Mouse (Mus musculus) midbrain, embryonic 16.5 days (tissue): ENCODE results near the gene Atad5. TPM values are rescaled to one million over a fixed set of nuclear protein-coding genes. Genes with fewer than 3 reads are reported as not detected.
"Not testable (repeated sequence)": the region's sequence is repeated elsewhere in the genome, so short reads cannot be mapped to it uniquely, and the experiment has no call there.

Experiments used
- ATAC-seq: fragments of 200-750 bp; cut with Nextera tagmentation; 2 replicates; pipeline ENCODE4 v1.8.0; 2017; ENCODE audit warnings: moderate TSS enrichment
- H3K27ac ChIP-seq: fragments of 300-500 bp; sonication (generic); 2 replicates; pipeline ENCODE4 v1.5.1; 2014; ENCODE audit warnings: mild to moderate bottlenecking, low read length, mixed read lengths
- H3K27me3 ChIP-seq: fragments of 300-500 bp; sonication (generic); 2 replicates; pipeline ENCODE4 v1.6.1; 2014; ENCODE audit warnings: low read depth, low read length, mixed read lengths; ENCODE audit not compliant: control insufficient read depth, insufficient read depth
- H3K36me3 ChIP-seq: fragments of 300-500 bp; sonication (generic); 2 replicates; pipeline ENCODE4 v1.6.1; 2014; ENCODE audit warnings: mild to moderate bottlenecking, low read length, moderate library complexity, mixed read lengths; ENCODE audit not compliant: control insufficient read depth, insufficient read depth
- H3K4me1 ChIP-seq: fragments of 300-500 bp; sonication (generic); 2 replicates; pipeline ENCODE4 v1.6.1; 2014; ENCODE audit warnings: mild to moderate bottlenecking, low read length, mixed read lengths; ENCODE audit not compliant: control insufficient read depth, insufficient read depth
- H3K4me2 ChIP-seq: fragments of 300-500 bp; sonication (generic); 2 replicates; pipeline ENCODE4 v1.6.1; 2014; ENCODE audit warnings: mild to moderate bottlenecking, low read length, mixed read lengths
- H3K4me3 ChIP-seq: fragments of 300-500 bp; sonication (generic); 2 replicates; pipeline ENCODE4 v1.5.1; 2014; ENCODE audit warnings: low read depth, mild to moderate bottlenecking, low read length, moderate library complexity, mixed read lengths
- H3K9ac ChIP-seq: fragments of 300-500 bp; sonication (generic); 2 replicates; pipeline ENCODE4 v1.6.1; 2014; ENCODE audit warnings: low read depth, low read length, mixed read lengths
- H3K9me3 ChIP-seq: fragments of 300-500 bp; sonication (generic); replicated peaks from 2 replicates; pipeline ENCODE4 v1.6.1; 2014; ENCODE audit warnings: mild to moderate bottlenecking, low read length, mixed read lengths; ENCODE audit not compliant: control insufficient read depth, poor library complexity, severe bottlenecking
- WGBS: fragments of 180-500 bp; shearing (Covaris S2); extraction: QIAGEN DNeasy Blood & Tissue Kit; methylation state at CpG from one replicate; pipeline ENCODE4 v1.1.7; 2014; 5-methylcytosine and 5-hydroxymethylcytosine counted together
- polyA plus RNA-seq: library from polyadenylated mRNA; unstranded; fragments of >200 nt; fragmentation: Nextera tagmentation; extraction: Ambion mirVana; gene quantifications from 2 replicates; pipeline ENCODE4 v1.2.1, GENCODE M21; 2015

Gene Atad5
- polyA plus RNA-seq, 1 experiment from 2014 or later = 4.3 TPM

- no peaks in the 10 kb centered on the region for H3K9me3 ChIP-seq
- no peaks in the 10 kb centered on the region for H3K4me1 ChIP-seq
- no peaks in the 10 kb centered on the region for H3K27me3 ChIP-seq
- H3K4me2 ChIP-seq = no peak overlapping the region
- no peak overlapping the region for H3K27ac ChIP-seq
- no peak overlapping the region for H3K4me3 ChIP-seq
- no peak overlapping the region for H3K9ac ChIP-seq
- H3K36me3 ChIP-seq = no peaks in the 10 kb centered on the region
- ATAC-seq = no peak
- WGBS = 77% methylated on average over 5 of the region's 5 CpGs
These were observed 92.0 kb downstream of the Atad5 start for GRCm38 (mm10) chr11:80181021-80181749.

DNA sequence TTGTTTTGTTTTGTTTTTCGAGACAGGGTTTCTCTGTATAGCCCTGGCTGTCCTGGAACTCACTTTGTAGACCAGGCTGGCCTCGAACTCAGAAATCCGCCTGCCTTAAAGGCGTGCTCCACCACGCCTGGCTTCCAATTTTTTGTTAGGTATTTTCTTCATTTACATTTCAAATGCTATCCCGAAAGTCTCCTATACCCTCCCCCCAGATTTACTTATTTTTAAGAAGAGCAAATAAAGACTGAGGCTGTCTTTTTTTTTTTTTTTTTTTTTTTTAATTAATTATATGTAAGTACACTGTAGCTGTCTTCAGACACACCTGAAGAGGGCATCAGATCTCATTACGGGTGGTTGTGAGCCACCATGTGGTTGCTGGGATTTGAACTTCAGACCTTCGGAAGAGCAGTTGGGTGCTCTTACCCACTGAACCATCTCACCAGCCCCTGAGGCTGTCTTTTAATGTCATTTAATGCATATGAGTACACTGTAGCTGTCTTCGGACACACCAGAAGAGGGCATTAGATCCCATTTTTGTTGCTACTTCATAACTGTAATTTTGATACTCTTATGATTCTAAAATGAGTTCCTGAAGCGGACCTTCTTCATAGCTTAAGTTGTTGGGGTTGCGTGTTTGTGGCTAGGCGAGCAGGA, 94.0 kb downstream of the Atad5 start:
- ATAC-seq, H3K27ac ChIP-seq, H3K9me3 ChIP-seq, H3K27me3 ChIP-seq, H3K4me1 ChIP-seq, H3K36me3 ChIP-seq: not testable (repeated sequence)
- WGBS = 43% methylated on average over 12 of the region's 12 CpGs
- Histone ChIP-seq H3K4me3 (peak overlapping the region; percentile 50), H3K9ac (peak overlapping the region; percentile 71; the same call in 1 of the 2 replicates), H3K4me2 (peak overlapping the region; percentile 69)

- peak; percentile 39; the same call in 1 of the 2 replicates for ATAC-seq
- Histone ChIP-seq H3K4me3 (peak within 1 kb of the TSS; percentile 50), H3K27ac (peak within 1 kb of the TSS; percentile 58; the same call in 1 of the 2 replicates), H3K9ac (peak within 1 kb of the TSS; percentile 71), H3K4me1 (no peaks in the 10 kb centered on the region), H3K27me3 (no peaks in the 10 kb centered on the region), H3K4me2 (peak within 1 kb of the TSS; percentile 69), H3K9me3 (no peaks in the 10 kb centered on the region), H3K36me3 (no peaks in the 10 kb centered on the region)
- 2% methylated on average over 33 of the region's 33 CpGs for WGBS
These were observed 94.6 kb downstream of the Atad5 start, which contains the start of gene Rnf135 for GRCm38 (mm10) chr11:80183705-80184255. Rnf135 (plus strand) TSS chr11:80183851.

GRCm38 (mm10) chr11:80184531-80185071, 95.4 kb downstream of the Atad5 start:
- Histone ChIP-seq H3K4me3 (no peak overlapping the region), H3K27ac (no peak overlapping the region), H3K36me3 (no peaks in the 10 kb centered on the region), H3K9ac (no peak overlapping the region), H3K27me3 (no peaks in the 10 kb centered on the region), H3K4me1 (no peaks in the 10 kb centered on the region), H3K4me2 (peak overlapping the region; percentile 69), H3K9me3 (no peaks in the 10 kb centered on the region)
- WGBS = 90% methylated on average over 6 of the region's 6 CpGs
- no peak for ATAC-seq

Other genes starting within 250 kb of the Atad5 start
- 39.2 and 46.0 TPM in 2 replicates for gene Utp6, start 127.0 kb upstream of the Atad5 start, polyA plus RNA-seq
- 11.7 and 13.2 TPM in 2 replicates for gene Suz12, start 96.3 kb upstream of the Atad5 start, polyA plus RNA-seq
- gene Crlf3, start 8.4 kb upstream of the Atad5 start, polyA plus RNA-seq = 10.4 and 12.7 TPM in 2 replicates
- 22.2 and 22.4 TPM in 2 replicates for gene Tefm, start 52.8 kb downstream of the Atad5 start, polyA plus RNA-seq
- 3.4 and 4.2 TPM in 2 replicates for gene Adap2, start 64.7 kb downstream of the Atad5 start, polyA plus RNA-seq
- 3.0 and 3.6 TPM in 2 replicates for gene Rnf135, start 94.5 kb downstream of the Atad5 start, polyA plus RNA-seq
- gene Rhot1, start 119.6 kb downstream of the Atad5 start, polyA plus RNA-seq = 70.1 and 77.6 TPM in 2 replicates
- gene Rhbdl3, start 211.5 kb downstream of the Atad5 start, polyA plus RNA-seq = 4.7 and 5.1 TPM in 2 replicates